18 mouse cellular contexts compared by ENCODE assay signal in genomic region chr5:141720751-141721150, GRCm38 (mm10).
DNase-seq lines count a peak whose midpoint lies in the region; ATAC-seq and TF ChIP-seq lines count a peak whose summit lies in the region.
"Had no signal": no experiment of that assay in that cellular context is flagged by ENCODE, and none has a peak within 500 bp of the region (broad histone marks: within the 10 kb centered on the region; RNA-seq: fewer than 3 reads in every experiment).

No protein-coding gene starts in this region.

- no peak overlapping the region for H3K4me3 ChIP-seq in hindbrain, embryonic 11.5 days (ENCODE audit: low read depth, low read length)
- H3K4me3 ChIP-seq in hindbrain, embryonic 16.5 days (ENCODE audit: low read length) = no peak overlapping the region
- H3K4me3 ChIP-seq in midbrain, postnatal 0 days (ENCODE audit: low read depth, low read length) = no peak overlapping the region
- H3K4me3 ChIP-seq: embryonic facial prominence, embryonic 12.5 days; forebrain, embryonic 13.5 days; gastrocnemius, adult 2 months; heart, adult 2 months; left cerebral cortex, adult 2 months; limb, embryonic 15.5 days had no signal

- no peaks in the 10 kb centered on the region for H3K27me3 ChIP-seq in hindbrain, embryonic 11.5 days (ENCODE audit: control insufficient read depth, insufficient read depth, low read length)
- no peaks in the 10 kb centered on the region for H3K27me3 ChIP-seq in hindbrain, embryonic 16.5 days (replicated peaks; ENCODE audit: control insufficient read depth, insufficient read depth, low read length)
- no peaks in the 10 kb centered on the region for H3K27me3 ChIP-seq in midbrain, postnatal 0 days (ENCODE audit: insufficient read depth, low read length)
- H3K27me3 ChIP-seq: embryonic facial prominence, embryonic 12.5 days; limb, embryonic 15.5 days had no signal

- no peaks in the 10 kb centered on the region for H3K36me3 ChIP-seq in hindbrain, embryonic 11.5 days (ENCODE audit: control insufficient read depth, insufficient read depth, low read length)
- no peaks in the 10 kb centered on the region for H3K36me3 ChIP-seq in hindbrain, embryonic 16.5 days (ENCODE audit: control insufficient read depth, insufficient read depth, low read length)
- H3K36me3 ChIP-seq in midbrain, postnatal 0 days (ENCODE audit: insufficient read depth, low read length) = no peaks in the 10 kb centered on the region
- H3K36me3 ChIP-seq: embryonic facial prominence, embryonic 12.5 days; limb, embryonic 15.5 days had no signal

- ATAC-seq in hindbrain, embryonic 11.5 days (ENCODE audit: low FRiP score) = no peak
- no peak for ATAC-seq in hindbrain, embryonic 16.5 days
- ATAC-seq in midbrain, postnatal 0 days (ENCODE audit: low FRiP score) = no peak
- ATAC-seq: forebrain, embryonic 13.5 days; liver, postnatal 0 days had no signal

- no peak overlapping the region for H3K9ac ChIP-seq in hindbrain, embryonic 11.5 days (ENCODE audit: low read depth, low read length)
- H3K9ac ChIP-seq in hindbrain, embryonic 16.5 days (ENCODE audit: low read depth, low read length) = no peak overlapping the region
- no peak overlapping the region for H3K9ac ChIP-seq in midbrain, postnatal 0 days (replicated peaks; ENCODE audit: low read length, poor library complexity, severe bottlenecking)
- H3K9ac ChIP-seq: embryonic facial prominence, embryonic 12.5 days; forebrain, embryonic 13.5 days; limb, embryonic 15.5 days; liver, postnatal 0 days had no signal

- WGBS in hindbrain, embryonic 11.5 days = 47% methylated on average over 3 of the region's 3 CpGs
- 31% methylated on average over 3 of the region's 3 CpGs for WGBS in hindbrain, embryonic 16.5 days
- WGBS in midbrain, postnatal 0 days = 28% methylated on average over 3 of the region's 3 CpGs

- no peaks in the 10 kb centered on the region for H3K9me3 ChIP-seq in hindbrain, embryonic 11.5 days (ENCODE audit: control insufficient read depth, low read length)
- no peaks in the 10 kb centered on the region for H3K9me3 ChIP-seq in hindbrain, embryonic 16.5 days (ENCODE audit: control insufficient read depth, low read length)
- H3K9me3 ChIP-seq in midbrain, postnatal 0 days (ENCODE audit: low read length) = no peaks in the 10 kb centered on the region
- H3K9me3 ChIP-seq: embryonic facial prominence, embryonic 12.5 days; limb, embryonic 15.5 days had no signal

- no peak overlapping the region for H3K4me2 ChIP-seq in hindbrain, embryonic 11.5 days (replicated peaks; ENCODE audit: low read depth, low read length)
- no peak overlapping the region for H3K4me2 ChIP-seq in hindbrain, embryonic 16.5 days (ENCODE audit: low read length)
- no peak overlapping the region for H3K4me2 ChIP-seq in midbrain, postnatal 0 days (ENCODE audit: low read depth, low read length, poor library complexity, severe bottlenecking)
- H3K4me2 ChIP-seq: embryonic facial prominence, embryonic 12.5 days; forebrain, embryonic 13.5 days; limb, embryonic 15.5 days had no signal

- peak; percentile 14 for DNase-seq in hindbrain, embryonic 11.5 days (ENCODE audit: low spot score)
- DNase-seq in embryo, embryonic 10 days (ENCODE audit: low spot score) = peak; percentile 42
- DNase-seq in fat pad, adult 2 months (ENCODE audit: extremely low read depth, low read depth, low spot score) = peak; percentile 14
- DNase-seq in midbrain, postnatal 0 days (ENCODE audit: low spot score) = peak; percentile 36
- DNase-seq in heart, adult 11 months = no peak
- DNase-seq in gastrocnemius, postnatal 4 days (ENCODE audit: low spot score in 2 of 2) = no peak
- DNase-seq: adrenal gland, adult 8-10 months; cerebellum, adult 2 months; gastrocnemius, adult 2 months; heart, adult 2 months; heart, postnatal 10 days; liver, postnatal 0 days; thymus, postnatal 25 days had no signal

- TF ChIP-seq CTCF in midbrain, postnatal 0 days (IDR thresholded peaks at IDR 0.05) = no peak

- no peaks in the 10 kb centered on the region for H3K4me1 ChIP-seq in hindbrain, embryonic 11.5 days (replicated peaks; ENCODE audit: control insufficient read depth, insufficient read depth, low read length)
- no peaks in the 10 kb centered on the region for H3K4me1 ChIP-seq in hindbrain, embryonic 16.5 days (ENCODE audit: control insufficient read depth, insufficient read depth, low read depth, low read length)
- H3K4me1 ChIP-seq in midbrain, postnatal 0 days (ENCODE audit: insufficient read depth, low read length) = no peaks in the 10 kb centered on the region
- H3K4me1 ChIP-seq: limb, embryonic 15.5 days had no signal

- H3K27ac ChIP-seq in hindbrain, embryonic 11.5 days (ENCODE audit: low read depth, low read length) = no peak overlapping the region
- H3K27ac ChIP-seq in hindbrain, embryonic 16.5 days (ENCODE audit: low read depth, low read length) = no peak overlapping the region
- no peak overlapping the region for H3K27ac ChIP-seq in midbrain, postnatal 0 days (ENCODE audit: low read depth, low read length)
- H3K27ac ChIP-seq: embryonic facial prominence, embryonic 12.5 days; forebrain, embryonic 13.5 days; gastrocnemius, adult 2 months; heart, adult 2 months; left cerebral cortex, adult 2 months; limb, embryonic 15.5 days had no signal

Comparison
In these comparisons a context has a peak if more than half of its experiments do, and no peak if none do; other contexts are left out.
1. DNase-seq: peak in hindbrain, embryonic 11.5 days (single experiment), embryo, embryonic 10 days (single experiment), fat pad, adult 2 months (single experiment) and midbrain, postnatal 0 days (single experiment); none in heart, adult 11 months (single experiment) and gastrocnemius, postnatal 4 days (0 of 2).